Mouse (Mus musculus): ENCODE results near the gene Proca1. TPM values are rescaled to one million over a fixed set of nuclear protein-coding genes. Genes with fewer than 3 reads are reported as not detected.
A peak's percentile ranks its signal among the peaks of the same experiment; 100 is the strongest.

Proca1 gene
- total and polyA plus RNA-seq, 3 experiments, result 0.70 to 0.80 (median 0.75) TPM

- H3K27me3 ChIP-seq (ENCODE audit: control insufficient read depth, insufficient read depth, low read length), result no peaks in the 10 kb centered on the region
- intact Hi-C loops (cut with DNase I), result no loop called here
- H3K4me3 ChIP-seq, result no peak overlapping the region
- H3K27ac ChIP-seq, result no peak overlapping the region
- 89% methylated on average over 7 of the region's 7 CpGs for WGBS
- H3K36me3 ChIP-seq (ENCODE audit: control insufficient read depth, insufficient read depth, low read length), result no peaks in the 10 kb centered on the region
- H3K9ac ChIP-seq (ENCODE audit: low read depth, low read length), result no peak overlapping the region
- no peak for DNase-seq
- peaks cover 2% of the 10 kb centered on the region; the same call in 1 of the 2 replicates for H3K4me1 ChIP-seq (ENCODE audit: control insufficient read depth, insufficient read depth, low read length)
- TF ChIP-seq CTCF (IDR thresholded peaks at IDR 0.05) (no peak), EP300 (IDR thresholded peaks at IDR 0.05; ENCODE audit: insufficient read depth, low read depth, low read length) (no peak), POLR2A (IDR thresholded peaks at IDR 0.05; ENCODE audit: insufficient read depth, low read depth, low read length) (no peak)
- no peaks in the 10 kb centered on the region for H3K79me2 ChIP-seq (replicated peaks; ENCODE audit: control insufficient read depth, insufficient read depth, low read length)
Measured at GRCm38 (mm10) chr11:78207190-78207589, 14.0 kb downstream of the Proca1 start.

- no peaks in the 10 kb centered on the region for H3K27me3 ChIP-seq (ENCODE audit: control insufficient read depth, insufficient read depth, low read length)
- DNase-seq, result no peak
- H3K27ac ChIP-seq, result no peak overlapping the region
- no peak overlapping the region for H3K4me3 ChIP-seq
- no peaks in the 10 kb centered on the region for H3K36me3 ChIP-seq (ENCODE audit: control insufficient read depth, insufficient read depth, low read length)
- H3K9ac ChIP-seq (ENCODE audit: low read depth, low read length), result no peak overlapping the region
- 81% methylated on average over 6 of the region's 6 CpGs for WGBS
- intact Hi-C loops (cut with DNase I), result no loop called here
- TF ChIP-seq CTCF (IDR thresholded peaks at IDR 0.05), result no peak
- no peak for TF ChIP-seq EP300 (IDR thresholded peaks at IDR 0.05; ENCODE audit: insufficient read depth, low read depth, low read length)
- no peak for TF ChIP-seq POLR2A (IDR thresholded peaks at IDR 0.05; ENCODE audit: insufficient read depth, low read depth, low read length)
- peaks cover 2% of the 10 kb centered on the region; the same call in 1 of the 2 replicates for H3K4me1 ChIP-seq (ENCODE audit: control insufficient read depth, insufficient read depth, low read length)
- H3K79me2 ChIP-seq (replicated peaks; ENCODE audit: control insufficient read depth, insufficient read depth, low read length), result no peaks in the 10 kb centered on the region
Measured at GRCm38 (mm10) chr11:78209886-78210285, 16.7 kb downstream of the Proca1 start.

- DNase-seq, result no peak
- 48% methylated on average over 7 of the region's 7 CpGs for WGBS
- 0 out of 2 replicates have a peak, but pooled peaks have one; percentile 69 for TF ChIP-seq EP300 (IDR thresholded peaks at IDR 0.05; ENCODE audit: insufficient read depth, low read depth, low read length)
- TF ChIP-seq POLR2A (IDR thresholded peaks at IDR 0.05; ENCODE audit: insufficient read depth, low read depth, low read length), result no peak
- no peak for TF ChIP-seq CTCF (IDR thresholded peaks at IDR 0.05)
- Histone ChIP-seq H3K4me1 (ENCODE audit: control insufficient read depth, insufficient read depth, low read length) (peaks cover 2% of the 10 kb centered on the region; the same call in 1 of the 2 replicates), H3K9ac (ENCODE audit: low read depth, low read length) (no peak overlapping the region), H3K27ac (no peak overlapping the region), H3K4me3 (no peak overlapping the region), H3K79me2 (replicated peaks; ENCODE audit: control insufficient read depth, insufficient read depth, low read length) (no peaks in the 10 kb centered on the region), H3K36me3 (ENCODE audit: control insufficient read depth, insufficient read depth, low read length) (no peaks in the 10 kb centered on the region), H3K27me3 (ENCODE audit: control insufficient read depth, insufficient read depth, low read length) (no peaks in the 10 kb centered on the region)
- intact Hi-C loops (cut with DNase I), result no loop called here
Measured at GRCm38 (mm10) chr11:78210615-78211014, 17.4 kb downstream of the Proca1 start.

- peaks cover 2% of the 10 kb centered on the region; the same call in 1 of the 2 replicates for H3K4me1 ChIP-seq (ENCODE audit: control insufficient read depth, insufficient read depth, low read length)
- intact Hi-C loops (cut with DNase I), result no loop called here
- TF ChIP-seq CTCF (IDR thresholded peaks at IDR 0.05) (no peak), POLR2A (IDR thresholded peaks at IDR 0.05; ENCODE audit: insufficient read depth, low read depth, low read length) (no peak), EP300 (IDR thresholded peaks at IDR 0.05; ENCODE audit: insufficient read depth, low read depth, low read length) (no peak)
Measured at GRCm38 (mm10) chr11:78211513-78211912, 18.3 kb downstream of the Proca1 start.

GRCm38 (mm10) chr11:78213086-78213817 lies 20.1 kb downstream of the Proca1 start:
- Histone ChIP-seq H3K36me3 (ENCODE audit: control insufficient read depth, insufficient read depth, low read length) (no peaks in the 10 kb centered on the region), H3K27ac (no peak overlapping the region), H3K79me2 (replicated peaks; ENCODE audit: control insufficient read depth, insufficient read depth, low read length) (no peaks in the 10 kb centered on the region), H3K9ac (ENCODE audit: low read depth, low read length) (no peak overlapping the region), H3K4me1 (ENCODE audit: control insufficient read depth, insufficient read depth, low read length) (peaks cover 2% of the 10 kb centered on the region; the same call in 1 of the 2 replicates), H3K4me3 (no peak overlapping the region), H3K27me3 (ENCODE audit: control insufficient read depth, insufficient read depth, low read length) (no peaks in the 10 kb centered on the region)
- intact Hi-C loops (cut with DNase I), result no loop called here
- WGBS, result 87% methylated on average over 14 of the region's 14 CpGs
- no peak for TF ChIP-seq POLR2A (IDR thresholded peaks at IDR 0.05; ENCODE audit: insufficient read depth, low read depth, low read length)
- TF ChIP-seq EP300 (IDR thresholded peaks at IDR 0.05; ENCODE audit: insufficient read depth, low read depth, low read length), result no peak
- peak in 1 of 2 experiments; percentile 35 for DNase-seq

More at GRCm38 (mm10) chr11:78211513-78211912, 18.3 kb downstream of the Proca1 start:
- no peaks in the 10 kb centered on the region for H3K79me2 ChIP-seq (replicated peaks; ENCODE audit: control insufficient read depth, insufficient read depth, low read length)
- H3K27ac ChIP-seq, result no peak overlapping the region
- H3K9ac ChIP-seq (ENCODE audit: low read depth, low read length), result no peak overlapping the region
- 87% methylated on average over 5 of the region's 5 CpGs for WGBS
- no peak overlapping the region for H3K4me3 ChIP-seq
- no peaks in the 10 kb centered on the region for H3K36me3 ChIP-seq (ENCODE audit: control insufficient read depth, insufficient read depth, low read length)
- DNase-seq, result no peak
- H3K27me3 ChIP-seq (ENCODE audit: control insufficient read depth, insufficient read depth, low read length), result no peaks in the 10 kb centered on the region

GRCm38 (mm10) chr11:78215709-78216317 lies 22.6 kb downstream of the Proca1 start:
- 90% methylated on average over 11 of the region's 11 CpGs for WGBS
- no peak for TF ChIP-seq EP300 (IDR thresholded peaks at IDR 0.05; ENCODE audit: insufficient read depth, low read depth, low read length)
- TF ChIP-seq CTCF (IDR thresholded peaks at IDR 0.05), result no peak
- no peak for TF ChIP-seq POLR2A (IDR thresholded peaks at IDR 0.05; ENCODE audit: insufficient read depth, low read depth, low read length)

More at GRCm38 (mm10) chr11:78215709-78216317, 22.6 kb downstream of the Proca1 start:
- H3K79me2 ChIP-seq (replicated peaks; ENCODE audit: control insufficient read depth, insufficient read depth, low read length), result no peaks in the 10 kb centered on the region
- H3K36me3 ChIP-seq (ENCODE audit: control insufficient read depth, insufficient read depth, low read length), result no peaks in the 10 kb centered on the region
- H3K27ac ChIP-seq, result no peak overlapping the region
- intact Hi-C loops (cut with DNase I), result no loop called here
- no peak overlapping the region for H3K9ac ChIP-seq (ENCODE audit: low read depth, low read length)
- DNase-seq, result no peak
- H3K27me3 ChIP-seq (ENCODE audit: control insufficient read depth, insufficient read depth, low read length), result no peaks in the 10 kb centered on the region
- no peak overlapping the region for H3K4me3 ChIP-seq
- H3K4me1 ChIP-seq (ENCODE audit: control insufficient read depth, insufficient read depth, low read length), result no peaks in the 10 kb centered on the region
